Mouse (Mus musculus): ENCODE results near the gene Catspere2.

Catspere2 gene

GRCm38 (mm10) chr1:178219166-178220077 is 236.2 kb downstream of the Catspere2 start:
- no peak for DNase-seq (ENCODE audit: low spot score in 2 of 2)

Data from cerebellum, postnatal 4 days (tissue).